Mouse (Mus musculus): ENCODE measurements around the gene Atxn10.

The Atxn10 gene

GRCm38 (mm10) chr15:85466456-85467067 lies 130.5 kb downstream of the Atxn10 start:
- DNase-seq (ENCODE audit: low read depth, low spot score): no peak

GRCm38 (mm10) chr15:85469401-85469800 lies 133.4 kb downstream of the Atxn10 start:
- DNase-seq (ENCODE audit: low read depth, low spot score): no peak

DNA sequence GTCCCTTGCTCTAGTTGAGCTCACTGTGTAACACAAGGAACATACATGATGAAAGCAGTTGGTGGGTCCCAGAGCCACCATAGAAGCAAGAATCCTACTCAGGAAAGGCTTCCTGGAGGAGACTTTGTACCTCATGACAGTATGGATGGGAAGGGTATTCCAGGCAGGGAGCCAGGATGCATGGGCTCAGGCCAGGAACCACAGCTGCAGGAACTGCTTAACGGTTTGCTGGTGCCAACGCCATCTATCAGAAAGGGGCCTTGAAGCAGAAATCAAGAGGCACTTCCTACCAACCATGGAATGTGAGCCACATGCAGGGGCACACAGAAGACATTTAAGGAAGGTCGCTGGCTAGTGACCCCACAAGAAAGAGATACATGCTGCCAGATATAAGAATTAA lies 138.7 kb downstream of the Atxn10 start:
- DNase-seq (ENCODE audit: low read depth, low spot score): no peak

- DNase-seq (ENCODE audit: low read depth, low spot score): peak; percentile 56
These were observed 141.5 kb downstream of the Atxn10 start for GRCm38 (mm10) chr15:85477584-85477983.

- DNase-seq (ENCODE audit: low read depth, low spot score): no peak
These were observed 143.3 kb downstream of the Atxn10 start for GRCm38 (mm10) chr15:85479365-85479764.

GRCm38 (mm10) chr15:85479919-85480318 lies 143.9 kb downstream of the Atxn10 start:
- DNase-seq (ENCODE audit: low read depth, low spot score): no peak

DNA sequence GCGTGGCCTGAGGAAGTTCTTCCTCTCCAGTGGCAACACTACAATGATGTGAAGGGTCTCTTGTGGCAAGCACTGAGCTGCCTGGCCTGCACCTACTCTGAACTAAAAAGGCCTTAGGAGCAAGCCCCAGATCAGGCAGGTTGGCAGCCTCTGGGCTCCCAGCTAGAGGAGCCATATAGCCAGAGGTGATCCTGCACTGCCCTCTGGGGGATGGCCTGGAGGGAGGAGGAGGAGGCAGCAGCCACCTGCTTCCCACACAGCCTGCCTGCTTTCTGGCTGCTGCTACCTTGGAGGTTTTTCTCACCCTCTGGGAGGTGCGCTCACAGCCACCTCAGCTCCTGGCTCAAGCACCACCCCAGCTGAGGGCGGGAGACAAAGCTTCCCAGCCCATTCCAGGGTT lies 144.6 kb downstream of the Atxn10 start:
- DNase-seq (ENCODE audit: low read depth, low spot score): no peak

GRCm38 (mm10) chr15:85488900-85489299 lies 152.9 kb downstream of the Atxn10 start:
- no peak for DNase-seq (ENCODE audit: low read depth, low spot score)

DNA sequence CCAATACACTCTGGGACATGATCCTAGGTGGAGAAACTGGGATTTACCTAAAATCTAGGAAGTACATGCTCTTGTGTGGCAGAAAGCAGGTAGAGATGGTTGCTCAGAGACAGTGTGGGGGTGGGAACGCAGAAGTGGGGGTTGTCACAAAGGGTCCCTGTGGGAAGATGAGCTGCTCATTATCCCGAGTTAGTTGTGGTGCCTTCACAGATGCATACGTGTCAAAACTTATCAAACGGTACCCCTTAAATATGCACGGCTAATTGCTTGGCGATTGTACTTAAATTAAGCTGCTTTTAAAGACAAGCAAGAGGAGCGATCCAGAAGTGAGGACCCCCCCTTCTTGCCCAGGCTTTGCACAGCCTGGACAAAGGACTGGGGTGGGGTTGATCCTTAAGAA lies 153.7 kb downstream of the Atxn10 start:
- no peak for DNase-seq (ENCODE audit: low read depth, low spot score)

DNA sequence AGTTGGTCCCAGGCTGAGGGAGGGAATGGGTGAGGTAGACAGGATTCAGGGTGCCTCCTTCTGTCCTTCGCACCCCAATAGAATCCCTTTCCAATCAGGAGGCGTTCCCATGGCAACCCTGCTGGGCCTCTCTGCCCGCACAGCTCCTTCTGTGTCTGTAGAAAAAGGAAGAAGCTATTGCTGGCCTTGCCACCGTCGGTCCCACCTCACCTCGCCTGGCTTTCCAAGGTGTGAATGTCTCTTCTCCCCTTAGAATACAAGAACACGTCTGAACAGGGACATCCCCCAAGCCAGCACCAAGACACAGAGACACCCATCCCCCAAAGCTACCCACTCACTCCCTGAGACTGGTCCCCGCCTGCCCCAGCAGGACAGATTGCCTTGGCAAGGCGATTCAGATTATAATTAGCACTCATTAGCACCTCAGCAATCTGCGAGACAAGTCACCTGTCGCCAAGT lies 158.1 kb downstream of the Atxn10 start:
- no peak for DNase-seq (ENCODE audit: low read depth, low spot score)

GRCm38 (mm10) chr15:85497548-85497947 lies 161.5 kb downstream of the Atxn10 start:
- no peak for DNase-seq (ENCODE audit: low read depth, low spot score)

- no peak for DNase-seq (ENCODE audit: low read depth, low spot score)
These were observed 162.0 kb downstream of the Atxn10 start for GRCm38 (mm10) chr15:85497981-85498475.

- DNase-seq (ENCODE audit: low read depth, low spot score): no peak
These were observed 164.2 kb downstream of the Atxn10 start for GRCm38 (mm10) chr15:85500267-85500666.

GRCm38 (mm10) chr15:85503127-85503526 lies 167.1 kb downstream of the Atxn10 start, which contains the start of gene 7530416G11Rik:
Gene 7530416G11Rik (minus strand): TSS chr15:85503227.
- no peak for DNase-seq (ENCODE audit: low read depth, low spot score)

DNA sequence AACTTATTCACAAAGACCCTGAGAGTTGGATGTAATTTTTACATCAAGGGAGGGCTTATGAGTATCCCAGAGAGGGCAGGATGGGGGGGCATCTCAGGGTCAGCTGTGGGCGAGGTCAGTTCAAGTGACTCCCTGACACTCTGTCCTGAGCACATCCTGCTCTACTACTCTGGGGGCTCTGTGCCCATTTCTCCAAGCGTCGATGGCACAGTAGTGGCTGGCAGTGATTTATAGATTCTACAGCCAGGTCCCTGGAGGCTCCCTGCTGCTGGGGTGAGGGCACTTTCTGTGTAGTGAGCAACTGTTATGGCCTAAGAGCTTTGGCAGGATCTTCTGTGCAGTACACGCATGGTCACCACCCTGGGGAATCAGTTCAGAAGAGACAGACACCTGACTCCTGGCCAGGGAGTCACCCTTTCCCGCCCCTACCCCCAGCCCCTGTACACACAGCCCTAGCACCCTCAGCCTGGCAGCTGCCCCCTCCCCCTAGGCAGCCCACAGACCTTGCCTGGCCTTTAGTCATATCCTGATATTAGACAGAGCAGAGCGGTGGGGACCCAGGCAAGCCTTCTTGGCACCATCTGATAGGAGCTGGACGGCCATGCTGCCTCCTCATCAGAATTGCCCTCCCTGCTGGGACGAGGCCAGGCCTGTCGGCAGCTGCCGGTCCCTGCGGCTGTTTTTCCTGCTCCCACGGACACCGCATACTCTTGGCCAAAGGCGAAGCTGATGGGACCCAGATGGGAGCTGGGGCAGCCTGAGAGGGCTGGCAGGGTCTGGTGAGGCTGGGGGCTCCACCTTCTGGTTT lies 169.3 kb downstream of the Atxn10 start:
- DNase-seq (ENCODE audit: low read depth, low spot score): no peak

DNA sequence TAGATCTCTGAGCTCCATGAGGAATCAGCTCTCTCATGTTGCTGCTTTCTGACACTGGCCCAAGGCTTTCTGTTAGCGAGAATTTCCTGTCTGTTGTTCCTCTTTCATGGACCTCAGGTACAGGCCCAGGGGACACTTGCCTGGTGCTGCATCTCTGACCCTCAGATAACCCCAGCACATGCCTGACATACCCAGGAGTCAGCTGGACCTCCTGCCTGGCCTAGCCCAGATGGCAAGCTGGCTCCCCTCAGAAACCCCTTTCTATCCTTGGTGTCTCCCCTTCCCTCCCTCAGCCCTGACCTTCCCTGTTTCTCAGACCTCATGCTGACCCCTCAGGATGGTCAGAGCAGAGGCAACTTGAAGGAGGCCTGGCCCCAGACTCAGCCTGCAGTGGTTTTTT lies 170.6 kb downstream of the Atxn10 start:
- DNase-seq (ENCODE audit: low read depth, low spot score): no peak

- DNase-seq (ENCODE audit: low read depth, low spot score): no peak
These were observed 171.4 kb downstream of the Atxn10 start for GRCm38 (mm10) chr15:85507370-85508014.
